In the genomic region with DNA sequence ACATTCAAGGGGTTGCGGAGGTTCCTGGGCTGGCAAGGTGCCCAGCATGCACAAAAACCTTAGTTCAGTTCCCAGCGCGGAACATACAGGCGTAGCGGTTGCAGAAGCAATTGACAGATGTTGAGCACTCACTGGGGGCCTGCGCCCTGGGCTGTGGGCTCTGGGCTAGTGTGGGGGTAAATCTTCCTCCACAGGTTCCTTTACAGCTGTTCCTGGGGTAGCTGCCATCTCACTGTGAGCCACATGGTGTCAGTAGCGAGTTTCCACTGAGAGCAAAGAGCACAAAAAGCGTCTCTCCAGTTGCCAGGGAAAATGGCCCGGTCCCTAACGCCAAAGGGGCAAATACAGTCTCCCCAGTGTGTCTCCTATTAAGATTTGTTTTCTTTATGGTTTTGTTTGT, we compare ENCODE assay signal across 8 mouse cellular contexts. TPM values are rescaled to one million over a fixed set of nuclear protein-coding genes. Genes with fewer than 3 reads are reported as not detected.
DNase-seq lines count a peak whose midpoint lies in the region; ATAC-seq and TF ChIP-seq lines count a peak whose summit lies in the region.

No protein-coding gene starts in this region.

- WGBS in forebrain, embryonic 13.5 days = 5% methylated on average over 10 of the region's 10 CpGs
- 9% methylated on average over 10 of the region's 10 CpGs for WGBS in hindbrain, embryonic 12.5 days
- WGBS in small intestine, adult 2 months = under 1% methylated on average over 10 of the region's 10 CpGs

- H3K4me1 ChIP-seq in forebrain, embryonic 13.5 days = peaks cover 27% of the 10 kb centered on the region
- H3K4me1 ChIP-seq in hindbrain, embryonic 12.5 days = peaks cover 21% of the 10 kb centered on the region
- H3K4me1 ChIP-seq in small intestine, adult 2 months (ENCODE audit: control insufficient read depth, insufficient read depth, insufficient read length, low read length) = peaks cover 15% of the 10 kb centered on the region

- no peak overlapping the region for H3K9ac ChIP-seq in forebrain, embryonic 13.5 days
- no peak overlapping the region for H3K9ac ChIP-seq in hindbrain, embryonic 12.5 days

- H3K9me3 ChIP-seq in forebrain, embryonic 13.5 days (replicated peaks) = no peaks in the 10 kb centered on the region
- no peaks in the 10 kb centered on the region for H3K9me3 ChIP-seq in hindbrain, embryonic 12.5 days (replicated peaks)

- no peak overlapping the region for H3K4me2 ChIP-seq in forebrain, embryonic 13.5 days
- no peak overlapping the region for H3K4me2 ChIP-seq in hindbrain, embryonic 12.5 days (replicated peaks)

- H3K4me3 ChIP-seq in forebrain, embryonic 13.5 days = no peak overlapping the region
- no peak overlapping the region for H3K4me3 ChIP-seq in hindbrain, embryonic 12.5 days
- no peak overlapping the region for H3K4me3 ChIP-seq in small intestine, adult 2 months (ENCODE audit: low read depth, low read length)

- H3K27ac ChIP-seq in forebrain, embryonic 13.5 days = no peak overlapping the region
- no peak overlapping the region for H3K27ac ChIP-seq in hindbrain, embryonic 12.5 days
- H3K27ac ChIP-seq in small intestine, adult 2 months (ENCODE audit: insufficient read depth, low read depth, low read length) = no peak overlapping the region

- peak; percentile 52 for ATAC-seq in forebrain, embryonic 13.5 days
- ATAC-seq in hindbrain, embryonic 12.5 days (ENCODE audit: low FRiP score) = 0 out of 2 replicates have a peak, but pooled peaks have one; percentile 53
- ATAC-seq in megakaryocyte-erythroid progenitor cell, adult 5-6 weeks (replicated peaks; ENCODE audit: low FRiP score, low TSS enrichment, poor library complexity, severe bottlenecking) = peak; percentile 63
- no peak for ATAC-seq in inflammation-experienced regulatory T-cells, adult 6 months

- DNase-seq in Muller cell, postnatal 12 days (ENCODE audit: inconsistent ontology term) = peak; percentile 65
- DNase-seq in c-Kit-positive CD71-negative TER-119-negative erythroid progenitor cells, embryonic 14.5 days (ENCODE audit: low read depth) = peak; percentile 80
- DNase-seq in left cerebral cortex, adult 18-20 months (ENCODE audit: low spot score in 2 of 2) = peak; percentile 88 to 89

- TF ChIP-seq CTCF in small intestine, adult 2 months (IDR thresholded peaks at IDR 0.05; ENCODE audit: extremely low read depth, insufficient read length, insufficient replicate concordance, low read depth, low read length) = peak; percentile 86; the same call in 1 of the 2 replicates

- no peaks in the 10 kb centered on the region for H3K27me3 ChIP-seq in forebrain, embryonic 13.5 days
- H3K27me3 ChIP-seq in hindbrain, embryonic 12.5 days = peaks cover 12% of the 10 kb centered on the region
- no peaks in the 10 kb centered on the region for H3K27me3 ChIP-seq in small intestine, adult 2 months (ENCODE audit: control insufficient read depth, insufficient read depth, low read length)

- H3K36me3 ChIP-seq in forebrain, embryonic 13.5 days (ENCODE audit: poor library complexity, severe bottlenecking) = no peaks in the 10 kb centered on the region
- no peaks in the 10 kb centered on the region for H3K36me3 ChIP-seq in hindbrain, embryonic 12.5 days
- H3K36me3 ChIP-seq in small intestine, adult 2 months (ENCODE audit: control insufficient read depth, insufficient read depth, low read length) = no peaks in the 10 kb centered on the region; the same call in 1 of the 2 replicates

- TF ChIP-seq POLR2A in small intestine, adult 2 months (IDR thresholded peaks at IDR 0.05; ENCODE audit: low read depth, low read length) = no peak

RNA-seq across cellular contexts. Expression of gene Dusp3, which starts 0.8 kb away (rescaled TPM):
- polyA plus RNA-seq in forebrain, embryonic 13.5 days (2015; fragmentation: Nextera tagmentation; extraction: Ambion mirVana) = 8.5 and 8.7 TPM in 2 replicates
- 11.4 and 12.9 TPM in 2 replicates for polyA plus RNA-seq in hindbrain, embryonic 12.5 days (2016; fragmentation: Nextera tagmentation; extraction: Ambion mirVana)
- 100 to 1,000 TPM; 195 to 205 TPM for total RNA-seq in left cerebral cortex, adult 18-20 months (2021)
- 0.28 and 0.96 TPM in 2 replicates for total RNA-seq in megakaryocyte-erythroid progenitor cell, adult 5-6 weeks (2014; fragmentation: Nextera tagmentation)
- total RNA-seq in megakaryocyte-erythroid progenitor cell, adult 5-6 weeks (2017) = 0.70 and 1.3 TPM in 2 replicates
- polyA plus RNA-seq in small intestine, adult 2 months (2012; rRNA removed) = 27.9 and 28.0 TPM in 2 replicates
- 1 to 10 TPM; 1.1 to 4.3 (median 1.3) TPM for polyA plus RNA-seq in inflammation-experienced regulatory T-cells, adult 6 months (2017; shearing (Covaris generic))

RNA-seq across cellular contexts. Expression of gene Cfap97d1, which starts 1.9 kb away (rescaled TPM):
- polyA plus RNA-seq in forebrain, embryonic 13.5 days (2015; fragmentation: Nextera tagmentation; extraction: Ambion mirVana) = not detected in 2 replicates
- polyA plus RNA-seq in hindbrain, embryonic 12.5 days (2016; fragmentation: Nextera tagmentation; extraction: Ambion mirVana) = not detected in 2 replicates
- not detected for total RNA-seq in left cerebral cortex, adult 18-20 months (2021)
- total RNA-seq in megakaryocyte-erythroid progenitor cell, adult 5-6 weeks (2014; fragmentation: Nextera tagmentation) = not detected in 2 replicates
- total RNA-seq in megakaryocyte-erythroid progenitor cell, adult 5-6 weeks (2017) = not detected in 2 replicates
- not detected in 2 replicates for polyA plus RNA-seq in small intestine, adult 2 months (2012; rRNA removed)
- not detected for polyA plus RNA-seq in inflammation-experienced regulatory T-cells, adult 6 months (2017; shearing (Covaris generic))

RNA-seq across cellular contexts. Expression of gene Sost, which starts 19.2 kb away (rescaled TPM):
- polyA plus RNA-seq in forebrain, embryonic 13.5 days (2015; fragmentation: Nextera tagmentation; extraction: Ambion mirVana) = 0.14 TPM in 1 of 2 replicates, not detected in the other
- polyA plus RNA-seq in hindbrain, embryonic 12.5 days (2016; fragmentation: Nextera tagmentation; extraction: Ambion mirVana) = 0.46 and 0.79 TPM in 2 replicates
- total RNA-seq in left cerebral cortex, adult 18-20 months (2021) = not detected
- total RNA-seq in megakaryocyte-erythroid progenitor cell, adult 5-6 weeks (2014; fragmentation: Nextera tagmentation) = not detected in 2 replicates
- total RNA-seq in megakaryocyte-erythroid progenitor cell, adult 5-6 weeks (2017) = not detected in 2 replicates
- not detected in 2 replicates for polyA plus RNA-seq in small intestine, adult 2 months (2012; rRNA removed)
- not detected for polyA plus RNA-seq in inflammation-experienced regulatory T-cells, adult 6 months (2017; shearing (Covaris generic))

RNA-seq across cellular contexts. Expression of gene Mpp3, which starts 42.3 kb away (rescaled TPM):
- 40.8 and 41.0 TPM in 2 replicates for polyA plus RNA-seq in forebrain, embryonic 13.5 days (2015; fragmentation: Nextera tagmentation; extraction: Ambion mirVana)
- polyA plus RNA-seq in hindbrain, embryonic 12.5 days (2016; fragmentation: Nextera tagmentation; extraction: Ambion mirVana) = 35.6 and 36.2 TPM in 2 replicates
- 10 to 100 TPM; 77.6 to 89.6 TPM for total RNA-seq in left cerebral cortex, adult 18-20 months (2021)
- not detected in 2 replicates for total RNA-seq in megakaryocyte-erythroid progenitor cell, adult 5-6 weeks (2014; fragmentation: Nextera tagmentation)
- total RNA-seq in megakaryocyte-erythroid progenitor cell, adult 5-6 weeks (2017) = not detected in 2 replicates
- polyA plus RNA-seq in small intestine, adult 2 months (2012; rRNA removed) = 0.55 and 0.90 TPM in 2 replicates
- under 1 TPM in 1 of 3 experiments, not detected in 2; 0.25 TPM for polyA plus RNA-seq in inflammation-experienced regulatory T-cells, adult 6 months (2017; shearing (Covaris generic))

RNA-seq across cellular contexts. Expression of gene Cd300lg, which starts 55.3 kb away (rescaled TPM):
- 0.27 and 0.31 TPM in 2 replicates for polyA plus RNA-seq in forebrain, embryonic 13.5 days (2015; fragmentation: Nextera tagmentation; extraction: Ambion mirVana)
- polyA plus RNA-seq in hindbrain, embryonic 12.5 days (2016; fragmentation: Nextera tagmentation; extraction: Ambion mirVana) = 0.12 and 0.43 TPM in 2 replicates
- under 1 TPM in 1 of 2 experiments, not detected in 1; 0.19 TPM for total RNA-seq in left cerebral cortex, adult 18-20 months (2021)
- total RNA-seq in megakaryocyte-erythroid progenitor cell, adult 5-6 weeks (2014; fragmentation: Nextera tagmentation) = not detected in 2 replicates
- total RNA-seq in megakaryocyte-erythroid progenitor cell, adult 5-6 weeks (2017) = 1.8 TPM in 1 of 2 replicates, not detected in the other
- polyA plus RNA-seq in small intestine, adult 2 months (2012; rRNA removed) = 3.8 and 5.4 TPM in 2 replicates
- under 1 TPM in 1 of 3 experiments, not detected in 2; 0.14 TPM for polyA plus RNA-seq in inflammation-experienced regulatory T-cells, adult 6 months (2017; shearing (Covaris generic))
